Mouse (Mus musculus): ENCODE results near the gene Cd34. TPM values are rescaled to one million over a fixed set of nuclear protein-coding genes. Genes with fewer than 3 reads are reported as not detected.

Gene Cd34
- polyA plus RNA-seq (2015; fragmentation: Nextera tagmentation; extraction: Ambion mirVana): 31.8 and 33.2 TPM in 2 replicates

DNA sequence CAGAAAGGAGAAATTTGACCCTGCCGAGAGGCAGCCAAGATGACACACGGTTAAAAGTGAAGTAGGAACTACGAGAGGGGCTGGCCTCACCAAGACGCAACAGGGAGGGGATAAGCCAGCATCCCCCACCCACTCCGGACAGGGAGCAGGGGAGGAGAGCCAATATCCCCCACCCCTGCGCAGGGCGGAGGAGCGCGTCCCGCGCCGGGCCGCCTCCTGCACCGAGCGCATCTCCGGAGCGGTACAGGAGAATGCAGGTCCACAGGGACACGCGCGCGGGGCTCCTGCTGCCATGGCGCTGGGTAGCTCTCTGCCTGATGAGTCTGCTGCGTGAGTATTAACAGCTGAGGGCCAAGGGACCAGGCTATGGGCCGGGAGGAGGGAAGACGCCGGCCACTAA lies at the start of gene Cd34:
TSS of gene Cd34 (plus strand) at position 105 of the 400 bp plus-strand sequence.
- H3K4me2 ChIP-seq: peak within 1 kb of the TSS; percentile 64
- WGBS: under 1% methylated on average over 26 of the region's 26 CpGs
- H3K4me3 ChIP-seq: peak within 1 kb of the TSS; percentile 34
- no peak within 1 kb of the TSS for H3K27ac ChIP-seq
- peaks cover 7% of the 10 kb centered on the region for H3K4me1 ChIP-seq
- peak within 1 kb of the TSS; percentile 21 for H3K9ac ChIP-seq
- H3K9me3 ChIP-seq (replicated peaks): no peaks in the 10 kb centered on the region
- ATAC-seq: peak; percentile 57
- H3K36me3 ChIP-seq (ENCODE audit: poor library complexity, severe bottlenecking): no peaks in the 10 kb centered on the region
- peaks cover 16% of the 10 kb centered on the region for H3K27me3 ChIP-seq

DNA sequence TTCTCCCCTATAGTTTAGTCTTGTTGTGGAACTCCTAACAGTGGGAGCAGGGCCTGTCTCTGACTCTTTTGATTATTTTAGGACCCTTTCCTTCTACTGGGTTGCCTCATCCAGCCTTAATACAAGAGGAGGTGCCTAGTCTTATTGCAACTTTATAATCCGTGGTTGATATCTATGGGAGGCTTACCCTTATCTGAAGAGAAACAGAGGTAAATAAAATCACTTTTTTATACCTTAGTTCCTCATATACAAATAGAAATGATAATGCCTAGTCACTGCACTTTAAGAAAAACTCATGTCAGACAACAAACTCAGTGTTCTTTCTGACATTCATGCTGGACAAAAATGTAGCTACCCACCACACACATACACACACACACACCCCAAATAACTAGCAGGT lies 44.1 kb upstream of the Cd34 start:
- Histone ChIP-seq H3K27ac (no peak overlapping the region), H3K4me1 (no peaks in the 10 kb centered on the region), H3K4me3 (no peak overlapping the region), H3K9ac (no peak overlapping the region), H3K36me3 (ENCODE audit: poor library complexity, severe bottlenecking) (no peaks in the 10 kb centered on the region), H3K4me2 (no peak overlapping the region), H3K9me3 (replicated peaks) (no peaks in the 10 kb centered on the region), H3K27me3 (no peaks in the 10 kb centered on the region)
- 66% methylated on average over 1 of the region's 1 CpGs for WGBS
- ATAC-seq: no peak

DNA sequence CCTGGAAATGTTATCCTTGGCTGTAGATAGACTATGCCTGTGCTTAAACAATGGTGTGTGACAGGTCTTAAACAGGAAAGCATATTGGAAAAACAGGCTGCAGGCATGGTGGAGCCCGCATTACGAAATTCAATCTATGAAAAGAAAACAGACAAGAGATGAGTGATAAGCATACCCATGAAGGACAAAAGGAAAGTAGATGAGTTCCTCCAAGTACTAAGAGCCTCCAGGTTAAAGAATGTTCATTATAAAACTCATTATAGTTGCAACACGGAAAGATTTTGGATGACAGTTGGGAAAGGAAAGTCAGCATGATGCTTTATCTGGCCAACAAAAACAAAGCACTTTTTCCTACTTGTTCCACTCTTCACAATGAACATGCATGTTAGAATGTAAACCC lies 43.3 kb upstream of the Cd34 start:
- H3K4me2 ChIP-seq: no peak overlapping the region
- 87% methylated on average over 3 of the region's 3 CpGs for WGBS
- H3K4me3 ChIP-seq: no peak overlapping the region
- H3K36me3 ChIP-seq (ENCODE audit: poor library complexity, severe bottlenecking): no peaks in the 10 kb centered on the region
- H3K9ac ChIP-seq: no peak overlapping the region
- H3K4me1 ChIP-seq: no peaks in the 10 kb centered on the region
- no peak for ATAC-seq
- H3K27me3 ChIP-seq: no peaks in the 10 kb centered on the region
- H3K9me3 ChIP-seq (replicated peaks): no peaks in the 10 kb centered on the region
- no peak overlapping the region for H3K27ac ChIP-seq

DNA sequence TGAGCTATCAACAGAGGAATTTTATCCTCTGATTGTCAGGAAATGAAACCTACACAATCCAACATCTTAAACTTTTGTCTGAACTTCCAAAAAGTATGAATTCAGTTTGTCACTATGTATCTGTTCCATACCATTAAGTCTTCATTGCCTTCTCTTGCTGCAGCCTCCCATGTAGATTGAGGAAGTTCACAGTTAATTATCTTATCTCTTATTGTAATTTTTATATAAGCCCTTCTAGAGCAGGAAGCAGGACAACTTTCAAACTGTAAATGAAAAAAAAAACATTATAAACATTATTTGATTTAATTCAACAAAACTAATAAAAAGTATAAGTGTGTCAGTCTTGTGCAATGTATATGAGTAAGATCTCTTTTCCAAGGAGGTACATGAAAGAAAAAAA lies 37.5 kb upstream of the Cd34 start:
- H3K9ac ChIP-seq: no peak overlapping the region
- no peaks in the 10 kb centered on the region for H3K36me3 ChIP-seq (ENCODE audit: poor library complexity, severe bottlenecking)
- no peak overlapping the region for H3K4me3 ChIP-seq
- H3K4me1 ChIP-seq: no peaks in the 10 kb centered on the region
- ATAC-seq: no peak
- no peaks in the 10 kb centered on the region for H3K27me3 ChIP-seq
- no peaks in the 10 kb centered on the region for H3K9me3 ChIP-seq (replicated peaks)
- H3K27ac ChIP-seq: no peak overlapping the region
- no peak overlapping the region for H3K4me2 ChIP-seq

DNA sequence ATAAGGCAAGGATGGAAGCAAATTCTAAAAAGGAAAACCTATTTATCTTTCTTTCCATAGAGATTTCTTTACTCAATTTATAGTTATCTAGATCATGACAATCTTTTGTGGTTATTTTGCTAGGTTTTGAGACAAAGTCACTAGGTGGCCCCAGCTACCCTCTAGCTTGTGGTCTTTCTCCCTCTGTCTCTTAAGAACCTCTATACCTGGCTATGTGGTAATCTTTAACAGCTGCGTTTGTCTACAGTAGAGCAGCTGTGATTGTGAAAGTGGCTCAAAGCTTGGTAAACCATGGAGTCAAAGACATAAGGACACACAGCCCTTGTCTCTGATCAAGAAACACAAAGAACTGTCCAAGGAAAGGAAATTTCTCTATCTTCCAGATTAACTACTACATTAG lies 36.8 kb upstream of the Cd34 start:
- Histone ChIP-seq H3K27me3 (no peaks in the 10 kb centered on the region), H3K4me3 (no peak overlapping the region), H3K4me2 (no peak overlapping the region), H3K9ac (no peak overlapping the region), H3K9me3 (replicated peaks) (no peaks in the 10 kb centered on the region), H3K27ac (no peak overlapping the region), H3K36me3 (ENCODE audit: poor library complexity, severe bottlenecking) (no peaks in the 10 kb centered on the region), H3K4me1 (no peaks in the 10 kb centered on the region)
- no peak for ATAC-seq
- 75% methylated on average over 1 of the region's 1 CpGs for WGBS

DNA sequence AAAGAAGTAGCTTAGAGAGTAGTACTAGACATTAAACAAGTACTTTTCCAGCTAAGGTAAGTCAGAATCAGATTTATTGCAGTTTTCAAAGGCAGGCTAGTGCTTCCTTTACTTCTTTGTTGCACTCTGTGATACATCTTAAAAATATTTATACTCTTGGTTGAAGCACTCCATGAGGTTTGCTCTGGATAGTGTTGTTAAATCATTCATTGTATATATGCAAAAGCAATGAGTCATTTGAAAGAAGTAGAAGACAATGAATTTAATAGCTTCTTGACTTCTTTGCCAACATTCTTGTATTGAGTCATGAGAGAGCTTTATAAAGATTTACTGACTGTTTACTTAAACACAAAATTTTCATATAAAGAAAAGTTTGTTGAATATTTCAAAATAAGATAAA lies 29.7 kb upstream of the Cd34 start:
- Histone ChIP-seq H3K9ac (no peak overlapping the region), H3K27ac (no peak overlapping the region), H3K4me1 (no peaks in the 10 kb centered on the region), H3K36me3 (ENCODE audit: poor library complexity, severe bottlenecking) (no peaks in the 10 kb centered on the region), H3K4me3 (no peak overlapping the region), H3K9me3 (replicated peaks) (no peaks in the 10 kb centered on the region), H3K4me2 (no peak overlapping the region), H3K27me3 (no peaks in the 10 kb centered on the region)
- no peak for ATAC-seq

DNA sequence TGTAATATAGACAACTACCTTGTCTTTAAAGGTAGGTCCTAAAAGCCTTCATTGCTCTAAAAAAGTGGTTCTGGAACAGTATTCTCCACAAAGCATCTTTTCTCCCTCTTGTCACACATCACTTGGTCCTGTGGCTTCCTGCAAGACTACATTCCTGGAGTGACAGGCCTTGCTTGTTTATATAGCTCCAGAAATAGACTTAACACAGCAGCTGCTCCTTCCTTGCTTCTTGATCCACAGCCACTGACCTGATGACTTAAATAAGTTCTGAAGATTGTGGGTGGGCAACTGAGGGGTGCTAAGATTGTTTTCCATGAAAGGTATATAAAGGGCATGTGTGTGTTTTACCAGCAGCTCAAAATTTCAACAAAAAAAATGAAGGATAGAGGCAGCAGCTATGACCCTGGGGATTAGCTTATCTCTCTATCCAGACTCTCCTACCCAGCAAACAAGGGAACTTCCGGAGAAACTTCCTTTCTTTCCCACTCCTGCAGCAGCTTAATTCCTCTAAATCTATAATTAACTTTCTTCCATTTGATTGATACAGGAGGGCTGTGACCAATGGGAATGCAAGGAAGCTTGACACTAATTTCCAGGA lies 12.8 kb upstream of the Cd34 start:
- no peak overlapping the region for H3K4me2 ChIP-seq
- no peak overlapping the region for H3K27ac ChIP-seq
- no peak overlapping the region for H3K4me3 ChIP-seq
- no peaks in the 10 kb centered on the region for H3K27me3 ChIP-seq
- no peaks in the 10 kb centered on the region for H3K4me1 ChIP-seq
- 48% methylated on average over 1 of the region's 1 CpGs for WGBS
- H3K9me3 ChIP-seq (replicated peaks): no peaks in the 10 kb centered on the region
- H3K9ac ChIP-seq: no peak overlapping the region
- H3K36me3 ChIP-seq (ENCODE audit: poor library complexity, severe bottlenecking): no peaks in the 10 kb centered on the region
- no peak for ATAC-seq

DNA sequence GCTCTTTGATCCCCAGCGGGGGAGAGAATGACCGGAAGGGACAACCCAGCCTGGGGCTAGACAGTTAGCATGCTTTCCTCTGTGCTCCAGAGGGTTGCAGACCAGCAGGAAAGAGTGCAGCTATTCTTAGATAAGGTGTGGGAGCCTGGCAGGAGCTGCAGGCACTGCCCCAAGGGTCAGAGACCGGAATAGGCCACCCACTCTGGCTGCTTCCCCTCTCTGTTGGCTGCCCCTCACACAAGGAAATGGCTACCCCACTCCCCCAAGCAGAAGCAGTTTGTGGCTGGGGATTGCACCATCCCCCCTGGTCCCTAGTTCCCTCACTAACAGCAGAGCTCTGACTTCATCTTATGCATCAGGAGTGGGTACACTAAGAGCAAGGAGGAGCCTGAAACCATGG lies 10.7 kb upstream of the Cd34 start:
- Histone ChIP-seq H3K4me2 (no peak overlapping the region), H3K9ac (no peak overlapping the region), H3K9me3 (replicated peaks) (no peaks in the 10 kb centered on the region), H3K4me3 (no peak overlapping the region), H3K27ac (no peak overlapping the region), H3K4me1 (no peaks in the 10 kb centered on the region), H3K36me3 (ENCODE audit: poor library complexity, severe bottlenecking) (no peaks in the 10 kb centered on the region), H3K27me3 (no peaks in the 10 kb centered on the region)
- 58% methylated on average over 3 of the region's 3 CpGs for WGBS
- no peak for ATAC-seq

DNA sequence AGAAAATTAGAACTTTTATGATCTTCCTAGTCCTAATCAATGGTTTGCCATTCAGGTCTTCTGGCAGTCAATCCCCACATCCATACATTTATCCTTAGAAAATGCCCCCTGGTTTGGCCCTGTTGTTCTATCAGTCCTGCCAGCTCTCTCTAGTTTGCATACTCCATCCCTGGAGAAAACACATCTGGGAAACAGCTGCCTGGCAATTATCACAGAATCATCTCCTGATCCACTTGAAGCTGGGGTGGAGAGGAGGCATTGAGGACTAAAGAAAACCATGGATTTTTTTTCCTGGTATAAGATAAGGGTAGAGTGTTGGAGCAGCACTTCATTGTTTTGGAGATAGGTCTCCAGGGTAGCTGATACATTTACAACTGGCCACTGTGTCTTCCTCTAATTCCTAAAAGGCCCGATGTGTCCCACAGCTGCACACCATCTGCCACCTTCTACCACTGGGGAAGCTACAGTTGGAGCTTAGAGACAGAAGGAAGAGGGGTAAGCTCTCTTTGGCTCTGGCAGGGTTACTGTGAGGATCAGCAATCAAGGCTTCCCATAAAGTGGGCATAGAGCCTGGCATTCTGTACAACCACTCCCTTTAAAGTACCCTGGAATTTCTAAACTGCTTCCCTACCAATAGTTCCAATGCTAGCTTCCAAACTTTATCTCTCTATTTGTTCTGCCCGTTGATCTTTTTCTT lies 9.2 kb upstream of the Cd34 start:
- Histone ChIP-seq H3K27ac (no peak overlapping the region), H3K4me1 (no peaks in the 10 kb centered on the region), H3K4me3 (no peak overlapping the region), H3K9me3 (replicated peaks) (no peaks in the 10 kb centered on the region), H3K36me3 (ENCODE audit: poor library complexity, severe bottlenecking) (no peaks in the 10 kb centered on the region), H3K27me3 (no peaks in the 10 kb centered on the region), H3K4me2 (no peak overlapping the region), H3K9ac (no peak overlapping the region)
- no peak for ATAC-seq
- WGBS: 85% methylated on average over 2 of the region's 2 CpGs

DNA sequence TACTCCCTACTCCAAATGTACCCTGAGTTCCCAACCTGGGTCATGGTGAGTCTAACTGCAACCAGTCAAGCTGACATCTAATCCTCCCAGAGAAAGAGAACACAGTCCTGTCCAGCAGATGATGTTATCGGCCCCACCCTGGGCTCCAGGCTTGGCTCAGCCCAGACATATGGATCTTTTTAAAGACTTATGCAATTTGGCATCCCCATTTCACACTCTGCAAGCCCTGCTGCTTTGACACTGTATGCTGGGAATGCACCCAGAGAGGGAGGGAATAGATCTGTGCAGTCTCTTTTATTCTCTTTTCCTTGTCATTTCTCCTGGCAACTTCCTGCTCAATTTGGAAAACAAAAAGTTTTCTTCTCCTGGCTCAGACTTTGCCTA lies 8.7 kb upstream of the Cd34 start:
- no peak overlapping the region for H3K9ac ChIP-seq
- no peak overlapping the region for H3K4me2 ChIP-seq
- no peak; the same call in 1 of the 2 replicates for ATAC-seq
- no peaks in the 10 kb centered on the region for H3K9me3 ChIP-seq (replicated peaks)
- no peaks in the 10 kb centered on the region for H3K4me1 ChIP-seq
- H3K27ac ChIP-seq: no peak overlapping the region
- H3K27me3 ChIP-seq: no peaks in the 10 kb centered on the region
- H3K36me3 ChIP-seq (ENCODE audit: poor library complexity, severe bottlenecking): no peaks in the 10 kb centered on the region
- H3K4me3 ChIP-seq: no peak overlapping the region
- WGBS: 78% methylated on average over 1 of the region's 1 CpGs

DNA sequence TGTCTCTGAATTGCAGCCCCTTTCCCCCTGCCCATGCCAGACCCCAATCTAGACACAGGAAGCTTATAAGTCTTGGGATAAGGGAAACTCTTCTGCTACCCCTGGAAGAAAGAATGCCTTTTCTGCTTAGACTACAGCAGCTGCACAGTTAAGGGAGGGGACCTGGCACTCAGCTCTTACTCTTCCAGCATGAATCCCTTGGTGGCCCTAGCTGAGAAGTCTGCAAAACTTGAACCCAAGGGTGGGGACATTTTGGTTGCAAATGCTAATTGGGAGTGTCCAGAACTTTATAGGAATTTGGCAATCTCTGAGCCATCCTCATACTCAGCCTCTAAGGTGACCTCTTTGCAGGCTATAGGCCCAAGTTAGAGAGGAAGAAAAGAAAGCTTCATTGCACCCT lies 7.9 kb upstream of the Cd34 start:
- Histone ChIP-seq H3K4me2 (no peak overlapping the region), H3K27ac (no peak overlapping the region), H3K9me3 (replicated peaks) (no peaks in the 10 kb centered on the region), H3K4me3 (no peak overlapping the region), H3K4me1 (no peaks in the 10 kb centered on the region), H3K36me3 (ENCODE audit: poor library complexity, severe bottlenecking) (no peaks in the 10 kb centered on the region), H3K27me3 (no peaks in the 10 kb centered on the region), H3K9ac (no peak overlapping the region)
- ATAC-seq: no peak

DNA sequence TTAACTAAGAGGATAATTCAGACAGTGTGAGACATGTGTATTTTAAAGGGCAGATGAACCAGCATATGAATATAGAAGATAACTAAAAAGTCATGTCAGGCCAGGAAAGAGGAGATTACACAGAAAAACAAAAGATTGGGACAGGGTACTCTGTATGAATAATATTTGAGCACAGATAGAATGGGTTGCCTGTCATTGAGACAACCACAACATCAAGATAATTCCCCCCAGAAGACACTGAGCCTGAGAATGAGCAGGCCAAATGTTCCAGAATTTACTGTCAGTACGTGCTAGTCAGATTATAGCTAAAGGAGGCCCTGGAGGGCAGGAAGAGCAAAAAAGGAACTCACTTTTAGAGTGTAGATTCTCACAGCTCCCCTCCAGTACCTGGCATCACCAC lies 3.3 kb upstream of the Cd34 start:
- WGBS: 55% methylated on average over 1 of the region's 1 CpGs
- H3K4me2 ChIP-seq: no peak overlapping the region
- peaks cover 7% of the 10 kb centered on the region for H3K4me1 ChIP-seq
- no peak overlapping the region for H3K4me3 ChIP-seq
- peaks cover 16% of the 10 kb centered on the region for H3K27me3 ChIP-seq
- no peaks in the 10 kb centered on the region for H3K36me3 ChIP-seq (ENCODE audit: poor library complexity, severe bottlenecking)
- no peak for ATAC-seq
- H3K27ac ChIP-seq: no peak overlapping the region
- H3K9me3 ChIP-seq (replicated peaks): no peaks in the 10 kb centered on the region
- H3K9ac ChIP-seq: no peak overlapping the region

DNA sequence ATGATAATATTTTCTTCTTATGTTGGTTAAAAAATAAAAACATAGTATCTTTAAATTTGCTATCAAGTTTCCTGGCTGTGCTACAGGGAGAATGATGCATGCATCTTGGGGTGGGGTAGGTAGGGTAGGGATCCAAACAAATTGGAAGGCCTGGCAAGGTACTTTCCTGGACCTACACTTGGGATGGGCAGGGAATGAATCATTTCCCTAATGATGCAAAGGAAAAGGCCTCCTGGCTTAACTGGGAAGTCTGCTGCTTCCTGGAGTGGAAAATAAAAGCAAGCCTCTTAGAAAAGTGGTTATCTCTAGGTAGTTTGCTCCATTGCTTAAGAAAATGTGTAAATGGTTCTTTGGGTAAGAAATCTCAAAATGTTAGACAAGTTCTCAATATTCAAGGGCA lies 2.9 kb downstream of the Cd34 start:
- no peak overlapping the region for H3K27ac ChIP-seq
- no peak overlapping the region for H3K4me3 ChIP-seq
- no peak overlapping the region for H3K4me2 ChIP-seq
- no peaks in the 10 kb centered on the region for H3K9me3 ChIP-seq (replicated peaks)
- ATAC-seq: no peak
- H3K9ac ChIP-seq: no peak overlapping the region
- no peaks in the 10 kb centered on the region for H3K36me3 ChIP-seq (ENCODE audit: poor library complexity, severe bottlenecking)
- H3K27me3 ChIP-seq: peaks cover 16% of the 10 kb centered on the region
- peaks cover 7% of the 10 kb centered on the region for H3K4me1 ChIP-seq

All from forebrain, embryonic 13.5 days (tissue).